Mouse (Mus musculus): ENCODE results near the gene Zfp777.

- TF ChIP-seq POLR2A (IDR thresholded peaks at IDR 0.05; ENCODE audit: insufficient read length, low read depth) (no peak), TCF3 (IDR thresholded peaks at IDR 0.05; ENCODE audit: insufficient read length, low read depth) (no peak), E2F4 (IDR thresholded peaks at IDR 0.05; ENCODE audit: insufficient read depth) (no peak)
Measured at GRCm38 (mm10) chr6:47995661-47996060, 53.0 kb downstream of the Zfp777 start.
